Mouse (Mus musculus): ENCODE measurements around the gene Gab3.

Gene Gab3

GRCm38 (mm10) chrX:75084774-75085508, at the start of gene Gab3:
TSS of gene Gab3 (minus strand) at chrX:75085458.
- DNase-seq = peak; percentile 98

- DNase-seq = peak; percentile 99
Observed at GRCm38 (mm10) chrX:75130467-75131160, 45.4 kb upstream of the Gab3 start, which contains the start of gene Mpp1. TSS of gene Mpp1 (minus strand) at chrX:75131016.

GRCm38 (mm10) chrX:75129474-75129873, 44.2 kb upstream of the Gab3 start:
- peak; percentile 71 for DNase-seq

GRCm38 (mm10) chrX:75128333-75128980, 43.2 kb upstream of the Gab3 start:
- peak; percentile 94 for DNase-seq

GRCm38 (mm10) chrX:75126893-75127292, 41.6 kb upstream of the Gab3 start:
- no peak for DNase-seq

- DNase-seq = no peak
Observed at GRCm38 (mm10) chrX:75125606-75126005, 40.3 kb upstream of the Gab3 start.

GRCm38 (mm10) chrX:75115550-75115949, 30.3 kb upstream of the Gab3 start:
- no peak for DNase-seq

- no peak for DNase-seq
Observed at GRCm38 (mm10) chrX:75102293-75102692, 17.0 kb upstream of the Gab3 start.

- DNase-seq = no peak
Observed at GRCm38 (mm10) chrX:75098799-75099198, 13.5 kb upstream of the Gab3 start.

GRCm38 (mm10) chrX:75096163-75096770, 11.0 kb upstream of the Gab3 start:
- DNase-seq = no peak

- DNase-seq = peak; percentile 100
Observed at GRCm38 (mm10) chrX:75095369-75096162, 10.3 kb upstream of the Gab3 start, which contains the start of gene Dkc1. TSS of gene Dkc1 (plus strand) at chrX:75095854.

GRCm38 (mm10) chrX:75085654-75086053, 396 bp upstream of the Gab3 start:
- no peak for DNase-seq

- no peak for DNase-seq
Observed at GRCm38 (mm10) chrX:75083982-75084773, 1.1 kb downstream of the Gab3 start.

- DNase-seq = no peak
Observed at GRCm38 (mm10) chrX:75082351-75082750, 2.9 kb downstream of the Gab3 start.

GRCm38 (mm10) chrX:75056120-75056775, 29.0 kb downstream of the Gab3 start:
- DNase-seq = no peak

- DNase-seq = peak; percentile 96
Observed at GRCm38 (mm10) chrX:75046921-75047635, 38.2 kb downstream of the Gab3 start.

GRCm38 (mm10) chrX:75045931-75046330, 39.3 kb downstream of the Gab3 start:
- DNase-seq = no peak

- DNase-seq = peak; percentile 93
Observed at GRCm38 (mm10) chrX:75044595-75044994, 40.7 kb downstream of the Gab3 start.

GRCm38 (mm10) chrX:75036626-75037025, 48.6 kb downstream of the Gab3 start:
- no peak for DNase-seq

- DNase-seq = no peak
Observed at GRCm38 (mm10) chrX:75035162-75035561, 50.1 kb downstream of the Gab3 start.
